Mouse (Mus musculus) limb, embryonic 15.5 days (tissue): ENCODE data around the gene Anpep. TPM values are rescaled to one million over a fixed set of nuclear protein-coding genes. Genes with fewer than 3 reads are reported as not detected.

ENCODE experiments used
- ATAC-seq: fragments of 200-750 bp; cut with Nextera tagmentation; 2 replicates; pipeline ENCODE4 v1.8.0; 2017; ENCODE audit warnings: low read depth, moderate TSS enrichment; ENCODE audit not compliant: insufficient number of reproducible peaks, low FRiP score, low TSS enrichment
- H3K27ac ChIP-seq: fragments of 300-500 bp; sonication (generic); 2 replicates; pipeline ENCODE4 v1.5.1; 2015; ENCODE audit warnings: moderate library complexity, mild to moderate bottlenecking, inconsistent platforms
- H3K27me3 ChIP-seq: fragments of 300-500 bp; sonication (generic); 2 replicates; pipeline ENCODE4 v1.6.1; 2015; ENCODE audit warnings: inconsistent platforms
- H3K36me3 ChIP-seq: fragments of 300-500 bp; sonication (generic); 2 replicates; pipeline ENCODE4 v1.6.1; 2015; ENCODE audit warnings: inconsistent platforms
- H3K4me1 ChIP-seq: fragments of 300-500 bp; sonication (generic); 2 replicates; pipeline ENCODE4 v1.6.1; 2015; ENCODE audit warnings: inconsistent platforms
- H3K4me2 ChIP-seq: fragments of 300-500 bp; sonication (generic); 2 replicates; pipeline ENCODE4 v1.6.1; 2015; ENCODE audit warnings: mild to moderate bottlenecking, inconsistent platforms
- H3K4me3 ChIP-seq: fragments of 300-500 bp; sonication (generic); 2 replicates; pipeline ENCODE4 v1.5.1; 2015; ENCODE audit warnings: mild to moderate bottlenecking, inconsistent platforms
- H3K9ac ChIP-seq: fragments of 300-500 bp; sonication (generic); 2 replicates; pipeline ENCODE4 v1.6.1; 2015; ENCODE audit warnings: inconsistent platforms
- H3K9me3 ChIP-seq: fragments of 300-500 bp; sonication (generic); 2 replicates; pipeline ENCODE4 v1.6.1; 2016; ENCODE audit warnings: inconsistent platforms
- WGBS: fragments of 180-500 bp; shearing (Covaris S2); methylation state at CpG from one replicate; pipeline ENCODE4 v1.1.7; 2015; 5-methylcytosine and 5-hydroxymethylcytosine counted together
- polyA plus RNA-seq: library from polyadenylated mRNA; unstranded; fragments of >200 nt; fragmentation: Nextera tagmentation; extraction: Ambion mirVana; gene quantifications from 2 replicates; pipeline ENCODE4 v1.2.1, GENCODE M21; 2015

The Anpep gene
- 21.6 and 25.9 TPM in 2 replicates for polyA plus RNA-seq

GRCm38 (mm10) chr7:79860811-79861210 is at the start of gene Anpep:
Gene Anpep, minus strand, starts transcription at chr7:79861059.
- Histone ChIP-seq H3K36me3 (no peaks in the 10 kb centered on the region), H3K9ac (no peak within 1 kb of the TSS), H3K4me2 (no peak within 1 kb of the TSS), H3K4me1 (peaks cover 21% of the 10 kb centered on the region), H3K9me3 (no peaks in the 10 kb centered on the region), H3K27ac (peak within 1 kb of the TSS; percentile 50), H3K4me3 (no peak within 1 kb of the TSS), H3K27me3 (no peaks in the 10 kb centered on the region)
- WGBS: 70% methylated on average over 9 of the region's 9 CpGs
- 0 out of 2 replicates have a peak, but pooled peaks have one; percentile 46 for ATAC-seq

- Histone ChIP-seq H3K27me3 (no peaks in the 10 kb centered on the region), H3K9ac (no peak overlapping the region), H3K9me3 (no peaks in the 10 kb centered on the region), H3K4me2 (no peak overlapping the region), H3K4me3 (no peak overlapping the region), H3K27ac (no peak overlapping the region), H3K4me1 (no peaks in the 10 kb centered on the region), H3K36me3 (peaks cover 48% of the 10 kb centered on the region)
- ATAC-seq: no peak
- 69% methylated on average over 2 of the region's 2 CpGs for WGBS
Observed at GRCm38 (mm10) chr7:79907356-79907755, 46.5 kb upstream of the Anpep start.

DNA sequence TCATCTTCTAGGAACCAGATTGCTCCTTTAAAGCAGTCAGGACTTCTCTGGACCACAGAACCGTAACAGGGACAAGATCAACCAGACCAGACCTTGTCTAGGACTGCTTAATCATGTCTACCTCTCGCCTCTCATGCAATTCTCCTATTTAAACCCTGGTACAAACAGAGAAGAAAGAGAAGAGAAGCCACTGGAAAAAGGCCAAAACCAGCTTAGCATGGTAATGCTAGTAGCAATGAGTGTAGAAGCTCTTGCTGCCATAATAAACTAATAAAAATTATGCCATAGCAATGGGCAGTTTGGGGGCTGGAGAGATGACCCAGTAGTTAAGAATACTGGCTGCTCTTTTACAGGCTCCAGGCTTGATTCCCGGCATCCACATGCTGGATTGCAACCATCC is 46.1 kb upstream of the Anpep start:
- H3K9me3 ChIP-seq: no peaks in the 10 kb centered on the region
- no peak for ATAC-seq
- H3K4me2 ChIP-seq: no peak overlapping the region
- no peak overlapping the region for H3K27ac ChIP-seq
- H3K4me3 ChIP-seq: no peak overlapping the region
- H3K36me3 ChIP-seq: peaks cover 52% of the 10 kb centered on the region
- H3K4me1 ChIP-seq: no peaks in the 10 kb centered on the region
- 80% methylated on average over 3 of the region's 3 CpGs for WGBS
- no peaks in the 10 kb centered on the region for H3K27me3 ChIP-seq
- no peak overlapping the region for H3K9ac ChIP-seq

- Histone ChIP-seq H3K36me3 (peaks cover 59% of the 10 kb centered on the region), H3K4me2 (no peak overlapping the region), H3K27ac (no peak overlapping the region), H3K27me3 (no peaks in the 10 kb centered on the region), H3K4me3 (no peak overlapping the region), H3K9me3 (no peaks in the 10 kb centered on the region), H3K4me1 (no peaks in the 10 kb centered on the region), H3K9ac (no peak overlapping the region)
- no peak for ATAC-seq
- 96% methylated on average over 4 of the region's 4 CpGs for WGBS
Observed at GRCm38 (mm10) chr7:79905193-79905592, 44.3 kb upstream of the Anpep start.

GRCm38 (mm10) chr7:79903160-79903792 is 42.4 kb upstream of the Anpep start:
- no peak for ATAC-seq

GRCm38 (mm10) chr7:79900753-79901152 is 39.9 kb upstream of the Anpep start:
- ATAC-seq: no peak
- Histone ChIP-seq H3K4me3 (no peak overlapping the region), H3K27me3 (no peaks in the 10 kb centered on the region), H3K9me3 (no peaks in the 10 kb centered on the region), H3K9ac (no peak overlapping the region), H3K4me1 (no peaks in the 10 kb centered on the region), H3K4me2 (no peak overlapping the region), H3K36me3 (peaks cover 57% of the 10 kb centered on the region), H3K27ac (no peak overlapping the region)
- WGBS: 92% methylated on average over 6 of the region's 6 CpGs

More at GRCm38 (mm10) chr7:79903160-79903792, 42.4 kb upstream of the Anpep start:
- WGBS: 82% methylated on average over 8 of the region's 8 CpGs
- H3K9ac ChIP-seq: no peak overlapping the region
- no peak overlapping the region for H3K27ac ChIP-seq
- peaks cover 59% of the 10 kb centered on the region for H3K36me3 ChIP-seq
- no peaks in the 10 kb centered on the region for H3K9me3 ChIP-seq
- no peaks in the 10 kb centered on the region for H3K27me3 ChIP-seq
- no peak overlapping the region for H3K4me2 ChIP-seq
- no peaks in the 10 kb centered on the region for H3K4me1 ChIP-seq
- H3K4me3 ChIP-seq: no peak overlapping the region

GRCm38 (mm10) chr7:79895225-79895624 is 34.4 kb upstream of the Anpep start:
- Histone ChIP-seq H3K9me3 (no peaks in the 10 kb centered on the region), H3K27ac (no peak overlapping the region), H3K27me3 (no peaks in the 10 kb centered on the region), H3K4me3 (no peak overlapping the region), H3K4me1 (peaks cover 5% of the 10 kb centered on the region; the same call in 1 of the 2 replicates), H3K9ac (no peak overlapping the region), H3K36me3 (peaks cover 43% of the 10 kb centered on the region), H3K4me2 (no peak overlapping the region)
- WGBS: 72% methylated on average over 3 of the region's 3 CpGs
- ATAC-seq: no peak

GRCm38 (mm10) chr7:79894790-79895189 is 33.9 kb upstream of the Anpep start:
- WGBS: 97% methylated on average over 1 of the region's 1 CpGs
- Histone ChIP-seq H3K9me3 (no peaks in the 10 kb centered on the region), H3K4me1 (peaks cover 5% of the 10 kb centered on the region; the same call in 1 of the 2 replicates), H3K4me3 (no peak overlapping the region), H3K36me3 (peaks cover 42% of the 10 kb centered on the region), H3K4me2 (no peak overlapping the region), H3K27ac (no peak overlapping the region), H3K27me3 (no peaks in the 10 kb centered on the region), H3K9ac (no peak overlapping the region)
- ATAC-seq: no peak

- no peak overlapping the region for H3K9ac ChIP-seq
- H3K27me3 ChIP-seq: no peaks in the 10 kb centered on the region
- WGBS: 78% methylated on average over 6 of the region's 6 CpGs
- peaks cover 32% of the 10 kb centered on the region for H3K36me3 ChIP-seq
- H3K4me1 ChIP-seq: peaks cover 5% of the 10 kb centered on the region; the same call in 1 of the 2 replicates
- ATAC-seq: no peak
- H3K4me3 ChIP-seq: no peak overlapping the region
- H3K27ac ChIP-seq: no peak overlapping the region
- no peak overlapping the region for H3K4me2 ChIP-seq
- no peaks in the 10 kb centered on the region for H3K9me3 ChIP-seq
Observed at GRCm38 (mm10) chr7:79892576-79893428, 31.9 kb upstream of the Anpep start.

GRCm38 (mm10) chr7:79890436-79891221 is 29.8 kb upstream of the Anpep start:
- Histone ChIP-seq H3K4me2 (no peak overlapping the region), H3K27ac (no peak overlapping the region), H3K9ac (no peak overlapping the region), H3K27me3 (no peaks in the 10 kb centered on the region), H3K4me3 (no peak overlapping the region), H3K9me3 (no peaks in the 10 kb centered on the region), H3K36me3 (peaks cover 27% of the 10 kb centered on the region), H3K4me1 (peaks cover 5% of the 10 kb centered on the region; the same call in 1 of the 2 replicates)
- ATAC-seq: no peak
- WGBS: 79% methylated on average over 15 of the region's 15 CpGs

- H3K4me1 ChIP-seq: peaks cover 5% of the 10 kb centered on the region; the same call in 1 of the 2 replicates
- peaks cover 18% of the 10 kb centered on the region for H3K36me3 ChIP-seq
- H3K4me3 ChIP-seq: no peak overlapping the region
- H3K27me3 ChIP-seq: no peaks in the 10 kb centered on the region
- no peak overlapping the region for H3K9ac ChIP-seq
- no peaks in the 10 kb centered on the region for H3K9me3 ChIP-seq
- ATAC-seq: no peak
- no peak overlapping the region for H3K27ac ChIP-seq
- no peak overlapping the region for H3K4me2 ChIP-seq
- whole genome bisulfite sequencing: 82% methylated on average over 9 of the region's 9 CpGs
Observed at GRCm38 (mm10) chr7:79888603-79889002, 27.7 kb upstream of the Anpep start.
